Mouse (Mus musculus) gonadal fat pad, adult 2 months (tissue): ENCODE data around the gene Ahsg. TPM values are rescaled to one million over a fixed set of nuclear protein-coding genes. Genes with fewer than 3 reads are reported as not detected.
"Not testable (repeated sequence)": the region's sequence is repeated elsewhere in the genome, so short reads cannot be mapped to it uniquely, and the experiment has no call there.

Source experiments
- DNase-seq: peaks from one replicate; pipeline ENCODE4 v3.0.0-alpha.2; 2012; ENCODE audit warnings: low read depth
- polyA plus RNA-seq: library from polyadenylated mRNA; depleted of rRNA; stranded (reverse); fragments of >200 nt; gene quantifications from 2 replicates; pipeline ENCODE4 v1.2.3, GENCODE M21; 2012; rRNA removed

The Ahsg gene
- polyA plus RNA-seq, 1 experiment: 1.6 TPM

DNA sequence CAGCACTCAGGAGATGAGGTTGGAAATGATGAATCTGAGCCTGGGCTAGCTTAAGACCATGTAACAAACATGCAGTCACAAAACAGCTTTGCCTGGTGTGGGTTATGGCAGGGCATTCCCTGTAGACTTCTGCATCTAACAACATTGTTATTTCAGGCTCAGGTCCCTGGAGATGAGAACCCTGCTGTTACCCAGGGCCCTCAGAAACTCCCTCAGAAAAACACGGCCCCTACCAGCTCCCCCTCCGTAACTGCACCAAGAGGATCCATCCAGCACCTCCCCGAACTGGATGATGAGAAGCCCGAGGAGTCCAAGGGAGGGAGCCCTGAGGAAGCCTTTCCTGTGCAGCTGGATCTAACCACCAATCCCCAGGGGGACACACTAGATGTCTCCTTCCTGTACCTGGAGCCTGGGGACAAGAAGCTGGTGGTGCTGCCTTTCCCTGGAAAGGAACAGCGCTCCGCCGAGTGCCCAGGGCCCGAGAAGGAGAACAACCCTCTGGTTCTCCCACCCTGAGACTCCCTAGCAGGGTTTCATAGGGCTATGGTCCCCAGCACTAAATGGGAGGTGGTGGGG lies 48.1 kb downstream of the Ahsg start:
- DNase-seq: no peak

DNA sequence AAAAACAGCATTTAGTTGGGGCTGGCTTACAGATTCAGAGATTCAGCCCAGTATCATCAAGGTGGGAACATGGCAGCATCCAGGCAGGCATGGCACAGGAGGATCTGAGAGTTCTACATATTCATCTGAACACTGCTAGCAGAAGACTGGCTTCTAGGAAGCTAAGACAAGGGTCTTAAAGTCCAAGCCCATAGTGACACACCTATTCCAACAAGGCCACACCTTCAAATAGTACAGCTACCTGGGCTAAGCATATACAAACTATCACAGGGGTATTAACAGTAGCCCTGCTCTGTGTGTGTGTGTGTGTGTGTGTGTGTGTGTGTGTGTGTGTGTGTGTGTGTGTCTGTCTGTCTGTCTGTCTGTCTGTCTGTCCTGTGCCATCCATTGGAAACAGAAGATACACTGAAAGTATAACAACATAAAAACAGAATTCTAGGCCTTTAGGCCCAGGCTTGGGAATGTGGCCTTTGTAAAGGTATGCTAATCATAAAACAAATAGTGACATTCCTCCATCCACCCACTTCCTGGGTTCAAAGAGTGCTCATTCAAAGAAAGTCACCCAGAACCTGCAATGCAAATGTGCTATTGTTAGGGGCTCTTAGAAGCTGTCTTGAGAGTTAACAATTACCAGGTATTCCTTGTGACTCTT lies 50.9 kb downstream of the Ahsg start:
- DNase-seq: not testable (repeated sequence)

GRCm38 (mm10) chr16:22947371-22947770 lies 56.3 kb downstream of the Ahsg start:
- DNase-seq: no peak

Other genes with a start within 250 kb of the Ahsg start
- gene Dgkg, start 234.1 kb upstream of the Ahsg start, polyA plus RNA-seq: 1.9 and 2.4 TPM in 2 replicates
- not detected in 2 replicates for gene Crygs, start 79.7 kb upstream of the Ahsg start, polyA plus RNA-seq
- 18.1 and 19.8 TPM in 2 replicates for gene Tbccd1, start 33.6 kb upstream of the Ahsg start, polyA plus RNA-seq
- gene Dnajb11, start 33.4 kb upstream of the Ahsg start, polyA plus RNA-seq: 21.0 and 35.3 TPM in 2 replicates
- gene Fetub, start 27.1 kb downstream of the Ahsg start, polyA plus RNA-seq: 10.9 and 13.7 TPM in 2 replicates
- gene Hrg, start 59.8 kb downstream of the Ahsg start, polyA plus RNA-seq: 0.57 TPM in 1 of 2 replicates, not detected in the other
- gene Kng2, start 138.2 kb downstream of the Ahsg start, polyA plus RNA-seq: 0.85 and 1.1 TPM in 2 replicates
- gene Kng1, start 166.6 kb downstream of the Ahsg start, polyA plus RNA-seq: 0.04 and 0.91 TPM in 2 replicates
- 149 and 173 TPM in 2 replicates for gene Eif4a2, start 216.2 kb downstream of the Ahsg start, polyA plus RNA-seq
- gene Rfc4, start 236.5 kb downstream of the Ahsg start, polyA plus RNA-seq: 0.36 and 1.2 TPM in 2 replicates